Mouse (Mus musculus) macrophage (primary cell): ENCODE measurements at regions not wholly inside any gene's neighbourhood (a gene's known extent, or its start where the extent isn't known, plus 50 kb on each side); places are given as distances from the start of the nearest gene placed in this dataset.

ENCODE experiments used
- H3K27ac ChIP-seq: fragments of 350-480 bp; formaldehyde crosslinking; 2 replicates; pipeline ENCODE4 v1.9.0; 2021
- H3K36me3 ChIP-seq: fragments of 350-480 bp; formaldehyde crosslinking; 2 replicates; pipeline ENCODE4 v1.9.0; 2021; ENCODE audit errors: inconsistent target
- H3K4me3 ChIP-seq: fragments of 350-480 bp; formaldehyde crosslinking; 2 replicates; pipeline ENCODE4 v1.9.0; 2021; ENCODE audit errors: inconsistent target
- H3K79me2 ChIP-seq: fragments of 350-480 bp; formaldehyde crosslinking; 2 replicates; pipeline ENCODE4 v1.9.0; 2021; ENCODE audit errors: inconsistent target
- WGBS: methylation state at CpG from one replicate; pipeline ENCODE4 v1.1.7; 2026; ENCODE audit warnings: inconsistent platforms; ENCODE audit not compliant: missing documents; 5-methylcytosine and 5-hydroxymethylcytosine counted together

GRCm38 (mm10) chr17:89410026-89410425 is 209.6 kb upstream of the Fshr start:
- Histone ChIP-seq H3K27ac (no peak overlapping the region), H3K4me3 (no peak overlapping the region), H3K36me3 (no peaks in the 10 kb centered on the region), H3K79me2 (no peaks in the 10 kb centered on the region)
- WGBS, result 94% methylated on average over 1 of the region's 1 CpGs

DNA sequence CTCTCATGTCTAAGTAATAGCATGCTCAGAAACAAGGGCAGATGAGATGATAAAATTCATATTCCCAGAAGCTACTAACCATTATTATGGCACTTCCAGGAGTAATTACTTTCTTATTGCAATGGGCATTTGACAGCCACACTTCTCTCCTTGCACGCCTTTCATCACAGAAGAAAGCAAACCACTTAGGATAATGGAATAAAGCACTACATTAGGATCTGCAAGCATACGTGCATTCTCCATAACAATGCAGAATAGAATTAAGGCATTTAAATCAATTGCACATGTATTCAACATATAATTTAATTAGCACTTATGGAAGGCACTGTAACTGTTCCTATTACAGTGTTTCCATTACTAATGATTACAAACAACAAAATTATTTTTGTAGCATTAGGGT is 205.1 kb upstream of the Fshr start:
- WGBS, result 100% methylated on average over 2 of the region's 2 CpGs

GRCm38 (mm10) chr17:89357241-89357640 is 156.8 kb upstream of the Fshr start:
- Histone ChIP-seq H3K79me2 (no peaks in the 10 kb centered on the region), H3K36me3 (no peaks in the 10 kb centered on the region), H3K27ac (no peak overlapping the region), H3K4me3 (no peak overlapping the region)

More for the DNA sequence above, 205.1 kb upstream of the Fshr start:
- Histone ChIP-seq H3K36me3 (no peaks in the 10 kb centered on the region), H3K4me3 (no peak overlapping the region), H3K79me2 (no peaks in the 10 kb centered on the region), H3K27ac (no peak overlapping the region)

DNA sequence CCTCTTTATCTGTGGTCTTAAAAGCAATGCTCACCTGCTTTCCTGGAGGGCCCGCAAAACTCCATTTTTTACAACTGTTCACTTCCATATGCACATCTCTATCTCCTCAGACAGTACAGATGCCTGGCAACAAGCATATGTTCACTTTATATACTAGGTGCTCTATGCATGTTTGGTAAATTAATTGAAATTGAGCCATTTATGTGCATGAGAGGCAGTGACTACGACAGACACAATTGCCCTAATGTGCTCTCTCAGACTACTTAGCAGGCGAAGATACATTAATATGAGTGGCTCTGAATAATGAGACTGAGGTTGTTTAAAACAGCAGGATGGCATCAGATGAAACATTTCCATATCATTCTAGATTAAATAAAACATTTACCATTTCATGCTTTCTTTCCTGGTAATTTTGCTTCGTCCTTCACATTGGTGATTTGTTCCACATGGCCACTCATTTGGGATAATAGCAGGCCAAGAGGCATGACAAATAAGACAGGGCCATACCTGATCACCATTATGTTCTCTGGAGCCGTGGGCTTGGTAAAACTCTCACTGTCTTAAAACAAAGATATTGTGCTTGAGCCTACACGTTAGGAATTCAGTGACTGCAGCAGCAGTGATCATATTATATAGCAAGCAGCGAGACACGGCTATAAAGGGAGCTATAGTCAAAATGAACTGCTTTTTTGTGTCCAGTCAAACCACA is 140.2 kb upstream of the Fshr start:
- Histone ChIP-seq H3K27ac (no peak overlapping the region), H3K79me2 (no peaks in the 10 kb centered on the region), H3K36me3 (no peaks in the 10 kb centered on the region), H3K4me3 (no peak overlapping the region)
- WGBS, result 98% methylated on average over 8 of the region's 8 CpGs

- H3K36me3 ChIP-seq, result no peaks in the 10 kb centered on the region
- no peak overlapping the region for H3K4me3 ChIP-seq
- no peak overlapping the region for H3K27ac ChIP-seq
- 89% methylated on average over 2 of the region's 2 CpGs for WGBS
- H3K79me2 ChIP-seq, result no peaks in the 10 kb centered on the region
These were observed 119.3 kb upstream of the Fshr start for GRCm38 (mm10) chr17:89319602-89320288.

DNA sequence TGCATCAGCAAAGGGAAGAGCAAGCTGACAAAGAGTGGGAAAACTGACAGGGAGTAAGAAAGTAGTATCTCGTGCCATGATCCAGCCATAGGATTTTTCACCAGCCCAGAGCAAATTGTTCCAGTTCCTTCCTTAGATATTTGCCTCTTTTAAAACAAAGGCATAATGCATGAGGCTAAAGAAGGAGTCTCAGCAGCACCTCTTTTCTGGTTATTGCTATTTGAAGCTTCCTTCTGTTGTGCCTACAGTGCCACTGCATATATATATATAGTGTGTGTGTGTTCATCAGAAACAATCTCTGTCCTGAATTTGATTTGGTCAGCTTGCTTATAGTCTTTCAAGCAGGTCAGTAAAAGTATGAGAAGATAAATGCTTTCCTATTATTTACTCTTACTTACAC is 117.9 kb upstream of the Fshr start:
- Histone ChIP-seq H3K36me3 (no peaks in the 10 kb centered on the region), H3K79me2 (no peaks in the 10 kb centered on the region), H3K4me3 (no peak overlapping the region), H3K27ac (no peak overlapping the region)
- WGBS, result 100% methylated on average over 1 of the region's 1 CpGs

DNA sequence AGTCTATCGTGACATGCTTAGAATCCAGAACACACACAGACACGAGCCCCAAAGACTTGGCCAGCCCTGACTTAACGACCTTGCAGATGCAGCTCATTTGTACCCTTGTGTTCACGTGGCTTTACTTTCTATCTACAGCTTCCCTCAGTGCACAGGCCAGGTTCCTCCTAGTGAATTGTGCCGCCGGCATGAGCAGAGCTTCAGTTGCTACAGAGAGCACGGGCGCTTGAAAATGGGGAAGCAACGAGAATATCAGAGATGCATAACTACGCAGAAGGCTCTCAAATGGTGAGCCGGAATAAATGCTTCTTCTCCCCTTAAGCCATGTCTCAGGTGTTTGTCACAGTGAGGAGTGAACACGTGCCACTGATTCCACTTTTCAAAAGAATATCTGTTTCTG is 110.7 kb upstream of the Fshr start:
- 48% methylated on average over 12 of the region's 12 CpGs for WGBS
- Histone ChIP-seq H3K79me2 (no peaks in the 10 kb centered on the region), H3K4me3 (no peak overlapping the region), H3K27ac (no peak overlapping the region), H3K36me3 (no peaks in the 10 kb centered on the region)

DNA sequence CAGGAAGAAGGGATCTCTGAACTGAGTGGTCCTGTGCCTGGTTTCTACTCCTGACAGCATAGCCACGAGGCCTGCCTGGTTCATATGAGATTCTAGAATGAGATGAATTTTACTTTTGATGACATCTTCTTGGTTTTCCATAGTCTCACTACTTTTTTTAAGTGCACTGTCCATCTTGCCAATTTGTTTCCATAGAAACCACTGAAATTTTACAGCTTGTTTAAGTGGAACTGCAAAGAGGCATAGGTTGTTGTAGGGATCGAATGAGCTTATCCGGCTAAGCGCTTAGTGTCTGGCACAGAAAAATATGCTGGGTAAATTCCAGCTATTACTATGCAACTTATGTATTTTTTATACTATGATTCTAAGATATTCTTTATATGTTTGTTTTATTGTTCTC is 100.8 kb upstream of the Fshr start:
- H3K27ac ChIP-seq, result no peak overlapping the region
- WGBS, result 90% methylated on average over 4 of the region's 4 CpGs
- H3K79me2 ChIP-seq, result no peaks in the 10 kb centered on the region
- H3K36me3 ChIP-seq, result no peaks in the 10 kb centered on the region
- no peak overlapping the region for H3K4me3 ChIP-seq

GRCm38 (mm10) chr17:89297277-89298002 is 97.0 kb upstream of the Fshr start:
- 95% methylated on average over 4 of the region's 4 CpGs for WGBS
- no peak overlapping the region for H3K4me3 ChIP-seq
- no peaks in the 10 kb centered on the region for H3K79me2 ChIP-seq
- H3K27ac ChIP-seq, result no peak overlapping the region
- no peaks in the 10 kb centered on the region for H3K36me3 ChIP-seq

DNA sequence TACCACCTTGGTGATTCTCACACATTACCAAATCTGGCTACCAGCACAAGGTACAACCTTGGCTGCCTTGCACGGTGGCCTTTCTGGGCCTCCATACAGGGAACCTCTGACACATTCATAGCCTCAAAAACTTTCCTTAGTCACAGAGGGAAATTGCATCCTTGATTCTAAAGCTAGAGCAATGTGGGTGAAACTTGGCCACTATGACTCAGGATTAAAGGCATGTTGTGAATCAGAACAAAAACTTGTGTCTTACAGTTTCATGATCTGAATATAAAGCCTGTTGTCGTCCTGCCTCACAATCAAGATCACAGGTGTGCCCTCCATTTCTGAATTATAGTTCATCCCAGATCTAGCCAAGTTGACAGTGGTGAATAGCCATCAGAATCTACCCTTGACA is 80.8 kb upstream of the Fshr start:
- Histone ChIP-seq H3K79me2 (no peaks in the 10 kb centered on the region), H3K27ac (no peak overlapping the region), H3K36me3 (no peaks in the 10 kb centered on the region), H3K4me3 (no peak overlapping the region)
- WGBS, result 100% methylated on average over 2 of the region's 2 CpGs

DNA sequence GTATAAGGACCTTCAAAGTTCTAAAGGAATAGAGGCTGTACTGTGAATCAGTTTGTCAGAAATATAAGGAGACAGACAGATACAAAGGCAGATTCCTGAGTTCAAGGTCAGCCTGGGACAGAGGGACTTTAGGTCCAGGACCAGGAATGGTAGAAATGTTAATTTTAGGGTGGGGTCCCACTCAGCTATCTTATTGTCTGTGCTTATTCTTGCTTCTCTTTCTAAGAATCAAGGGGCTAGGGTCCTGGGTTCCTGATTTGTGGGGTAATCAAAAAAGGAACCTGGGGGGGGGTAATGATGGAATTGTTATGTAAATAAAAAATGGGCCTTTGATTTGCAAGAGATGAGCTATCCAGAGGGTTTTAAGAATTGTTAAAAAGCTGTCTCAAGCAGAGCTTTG is 71.7 kb upstream of the Fshr start:
- Histone ChIP-seq H3K4me3 (no peak overlapping the region), H3K36me3 (no peaks in the 10 kb centered on the region), H3K27ac (no peak overlapping the region), H3K79me2 (no peaks in the 10 kb centered on the region)

GRCm38 (mm10) chr17:89255687-89256086 is 55.2 kb upstream of the Fshr start:
- WGBS, result 91% methylated on average over 3 of the region's 3 CpGs
- H3K4me3 ChIP-seq, result no peak overlapping the region
- no peaks in the 10 kb centered on the region for H3K79me2 ChIP-seq
- H3K36me3 ChIP-seq, result no peaks in the 10 kb centered on the region
- no peak overlapping the region for H3K27ac ChIP-seq

- Histone ChIP-seq H3K79me2 (no peaks in the 10 kb centered on the region), H3K27ac (no peak overlapping the region), H3K4me3 (no peak overlapping the region), H3K36me3 (no peaks in the 10 kb centered on the region)
- 79% methylated on average over 5 of the region's 5 CpGs for WGBS
These were observed 50.3 kb upstream of the Fshr start for GRCm38 (mm10) chr17:89250811-89251210.
